Mouse (Mus musculus) ovary, postnatal 10 days (tissue): ENCODE data around the gene Btnl6.
"Not testable (repeated sequence)": the region's sequence is repeated elsewhere in the genome, so short reads cannot be mapped to it uniquely, and the experiment has no call there.

Experiments used
- DNase-seq: peaks from one replicate; pipeline ENCODE4 v3.0.0; 2022; ENCODE audit warnings: low spot score

Gene Btnl6

GRCm38 (mm10) chr17:34517252-34517651 is at the start of gene Btnl6:
Gene Btnl6, minus strand, starts transcription at chr17:34517352.
- DNase-seq: no peak

- no peak for DNase-seq
Observed at GRCm38 (mm10) chr17:34564796-34565195, 47.6 kb upstream of the Btnl6 start.

GRCm38 (mm10) chr17:34564003-34564421 is 46.9 kb upstream of the Btnl6 start, which contains the start of gene Notch4:
Gene Notch4, plus strand, starts transcription at chr17:34564268.
- no peak for DNase-seq

GRCm38 (mm10) chr17:34563354-34563753 is 46.2 kb upstream of the Btnl6 start:
- DNase-seq: no peak

- DNase-seq: no peak
Observed at GRCm38 (mm10) chr17:34562595-34562994, 45.4 kb upstream of the Btnl6 start.

GRCm38 (mm10) chr17:34561200-34561599 is 44.0 kb upstream of the Btnl6 start:
- DNase-seq: no peak

GRCm38 (mm10) chr17:34560438-34560837 is 43.3 kb upstream of the Btnl6 start:
- DNase-seq: no peak

- no peak for DNase-seq
Observed at GRCm38 (mm10) chr17:34559895-34560294, 42.7 kb upstream of the Btnl6 start.

- DNase-seq: no peak
Observed at GRCm38 (mm10) chr17:34559116-34559515, 42.0 kb upstream of the Btnl6 start.

GRCm38 (mm10) chr17:34557411-34557810 is 40.3 kb upstream of the Btnl6 start:
- no peak for DNase-seq

GRCm38 (mm10) chr17:34556406-34556805 is 39.3 kb upstream of the Btnl6 start:
- no peak for DNase-seq

- peak; percentile 64 for DNase-seq
Observed at GRCm38 (mm10) chr17:34555483-34555882, 38.3 kb upstream of the Btnl6 start.

- DNase-seq: no peak
Observed at GRCm38 (mm10) chr17:34549843-34550242, 32.7 kb upstream of the Btnl6 start.

GRCm38 (mm10) chr17:34549156-34549555 is 32.0 kb upstream of the Btnl6 start:
- DNase-seq: no peak

- no peak for DNase-seq
Observed at GRCm38 (mm10) chr17:34547601-34548000, 30.4 kb upstream of the Btnl6 start.

GRCm38 (mm10) chr17:34546797-34547196 is 29.6 kb upstream of the Btnl6 start:
- no peak for DNase-seq

GRCm38 (mm10) chr17:34543567-34543966 is 26.4 kb upstream of the Btnl6 start:
- DNase-seq: not testable (repeated sequence)

- no peak for DNase-seq
Observed at GRCm38 (mm10) chr17:34532671-34533070, 15.5 kb upstream of the Btnl6 start.

GRCm38 (mm10) chr17:34519001-34519400 is 1.8 kb upstream of the Btnl6 start:
- DNase-seq: no peak

GRCm38 (mm10) chr17:34518571-34518970 is 1.4 kb upstream of the Btnl6 start:
- DNase-seq: not testable (repeated sequence)

GRCm38 (mm10) chr17:34517795-34518194 is 643 bp upstream of the Btnl6 start:
- no peak for DNase-seq

- no peak for DNase-seq
Observed at GRCm38 (mm10) chr17:34516514-34516913, 638 bp downstream of the Btnl6 start.

GRCm38 (mm10) chr17:34511723-34512122 is 5.4 kb downstream of the Btnl6 start:
- DNase-seq: not testable (repeated sequence)

- no peak for DNase-seq
Observed at GRCm38 (mm10) chr17:34507591-34507990, 9.6 kb downstream of the Btnl6 start.

GRCm38 (mm10) chr17:34497726-34498125 is 19.4 kb downstream of the Btnl6 start:
- DNase-seq: not testable (repeated sequence)
